Mouse (Mus musculus): ENCODE results near the gene Spint2.

Spint2 gene

GRCm38 (mm10) chr7:29304463-29305262 lies 23.0 kb upstream of the Spint2 start:
- CTCF ChIA-PET, result no interaction called here

- CTCF ChIA-PET, result interaction anchor here (1.1 kb wide), 1 partner anchor 177 kb away, joined by 3 read pairs; no protein-coding TSS in a partner anchor
These were observed 22.2 kb upstream of the Spint2 start, which contains the start of gene Dpf1 for GRCm38 (mm10) chr7:29303738-29304462. TSS of gene Dpf1 (plus strand) at chr7:29303951.

GRCm38 (mm10) chr7:29302641-29303040 lies 20.9 kb upstream of the Spint2 start:
- CTCF ChIA-PET, result interaction anchor here (0.7 kb wide), 1 partner anchor 1258 kb away, joined by 8 read pairs; no protein-coding TSS in a partner anchor

- CTCF ChIA-PET, result interaction anchor here (0.7 kb wide), 1 partner anchor 712 kb away, joined by 3 read pairs; no protein-coding TSS in a partner anchor
These were observed 19.4 kb upstream of the Spint2 start for GRCm38 (mm10) chr7:29301127-29301566.

- CTCF ChIA-PET, result interaction anchor here (0.6 to 0.8 kb wide), 3 partner anchors 46 to 699 kb away, joined by 3 to 12 read pairs (median 4); no protein-coding TSS in a partner anchor
These were observed 15.3 kb upstream of the Spint2 start for GRCm38 (mm10) chr7:29296998-29297397.

GRCm38 (mm10) chr7:29295861-29296647 lies 14.3 kb upstream of the Spint2 start:
- CTCF ChIA-PET, result interaction anchor here (0.5 to 0.7 kb wide), 4 partner anchors 36 to 1130 kb away, joined by 3 to 12 read pairs (median 8); no protein-coding TSS in a partner anchor

GRCm38 (mm10) chr7:29294111-29294761 lies 12.5 kb upstream of the Spint2 start:
- CTCF ChIA-PET, result no interaction called here

- CTCF ChIA-PET, result interaction anchor here (0.8 kb wide), 1 partner anchor 86 kb away, joined by 3 read pairs; no protein-coding TSS in a partner anchor
These were observed 11.7 kb upstream of the Spint2 start for GRCm38 (mm10) chr7:29293131-29294065.

- CTCF ChIA-PET, result interaction anchor here (0.8 kb wide), 1 partner anchor 87 kb away, joined by 3 read pairs; no protein-coding TSS in a partner anchor
These were observed 10.9 kb upstream of the Spint2 start for GRCm38 (mm10) chr7:29292458-29293098.

GRCm38 (mm10) chr7:29291616-29292457 lies 10.1 kb upstream of the Spint2 start:
- CTCF ChIA-PET, result interaction anchor here (0.8 kb wide), 1 partner anchor 88 kb away, joined by 3 read pairs; no protein-coding TSS in a partner anchor

- CTCF ChIA-PET, result no interaction called here
These were observed 9.2 kb upstream of the Spint2 start for GRCm38 (mm10) chr7:29290691-29291485.

GRCm38 (mm10) chr7:29289856-29290255 lies 8.1 kb upstream of the Spint2 start:
- CTCF ChIA-PET, result no interaction called here

GRCm38 (mm10) chr7:29288942-29289638 lies 7.4 kb upstream of the Spint2 start, which contains the start of gene Ppp1r14a:
TSS of gene Ppp1r14a (plus strand) at chr7:29289308.
- CTCF ChIA-PET, result interaction anchor here (0.6 kb wide), 2 partner anchors 110 to 1996 kb away, joined by 4 to 5 read pairs; no protein-coding TSS in a partner anchor

- CTCF ChIA-PET, result interaction anchor here (1.1 kb wide), 1 partner anchor 233 kb away, joined by 3 read pairs; no protein-coding TSS in a partner anchor
These were observed 6.4 kb upstream of the Spint2 start for GRCm38 (mm10) chr7:29288079-29288478.

GRCm38 (mm10) chr7:29287481-29287880 lies 5.8 kb upstream of the Spint2 start:
- CTCF ChIA-PET, result interaction anchor here (1.1 kb wide), 1 partner anchor 234 kb away, joined by 3 read pairs; no protein-coding TSS in a partner anchor

GRCm38 (mm10) chr7:29284523-29284922 lies 2.8 kb upstream of the Spint2 start:
- CTCF ChIA-PET, result no interaction called here
